Comparison of ENCODE assay signal across 21 mouse cellular contexts in the genomic region with DNA sequence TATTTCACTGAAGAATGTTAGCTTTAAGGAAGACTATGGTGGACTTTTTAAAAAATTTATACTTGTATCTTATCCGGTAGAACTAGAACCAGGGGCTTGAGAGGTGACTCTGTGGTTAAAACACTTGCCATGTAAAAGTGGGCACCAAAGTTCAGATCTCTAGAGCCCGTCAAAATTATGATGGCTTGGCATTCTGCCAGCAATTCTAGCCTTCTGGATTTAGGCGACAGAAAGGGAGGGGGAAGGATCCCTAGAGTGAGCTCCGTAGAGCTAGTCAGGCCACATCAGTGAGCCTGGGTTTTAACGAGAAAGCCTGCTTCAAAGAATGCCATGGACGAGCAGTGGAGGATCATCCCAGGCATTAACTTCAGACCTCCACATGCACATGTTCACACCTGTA.
DNase-seq lines count a peak whose midpoint lies in the region; ATAC-seq and TF ChIP-seq lines count a peak whose summit lies in the region.
"Had no signal": no experiment of that assay in that cellular context is flagged by ENCODE, and none has a peak within 500 bp of the region (broad histone marks: within the 10 kb centered on the region; RNA-seq: fewer than 3 reads in every experiment).

No protein-coding gene starts in this region.

- intact Hi-C loops in left cerebral cortex, postnatal 4 days (cut with DNase I): no loop called here
- intact Hi-C loops in left cerebral cortex, adult 2 months (cut with DNase I): no loop called here

- DNase-seq in cerebellum, adult 9-11 months: peak; percentile 32
- no peak for DNase-seq in frontal cortex, adult 2 months (ENCODE audit: extremely low spot score in 1 of 2, low spot score in 1 of 2)
- DNase-seq in left cerebral cortex, postnatal 4 days: peak; percentile 7
- no peak for DNase-seq in left cerebral cortex, adult 2 months (ENCODE audit: extremely low spot score in 1 of 2, low spot score in 2 of 2)
- DNase-seq in brain, embryonic 14.5 days (ENCODE audit: low read depth): peak; percentile 28
- DNase-seq: adrenal gland, postnatal 14 days; gastrocnemius, postnatal 25 days; kidney, adult 11 months; layer of hippocampus, adult 9-11 months; lung, postnatal 10 days; right cerebral cortex, postnatal 14 days; thymus, adult 2 months; thymus, postnatal 4 days had no signal

- TF ChIP-seq POLR2A in brain, embryonic 14.5 days (IDR thresholded peaks at IDR 0.05; ENCODE audit: borderline replicate concordance, extremely low read depth, insufficient read depth, insufficient read length, poor library complexity, severe bottlenecking): no peak

- ATAC-seq in cerebellum, adult (ENCODE audit: insufficient number of reproducible peaks, low FRiP score, low TSS enrichment): no peak; the same call in 1 of the 2 replicates
- ATAC-seq in frontal cortex, adult (ENCODE audit: low TSS enrichment): peak; percentile 34; the same call in 1 of the 2 replicates

- no peak overlapping the region for H3K4me3 ChIP-seq in left cerebral cortex, adult 2 months
- H3K4me3 ChIP-seq: embryonic facial prominence, embryonic 12.5 days; erythroblast, embryonic 14.5 days; forebrain, embryonic 12.5 days; heart, embryonic 10.5 days; neural tube, embryonic 15.5 days had no signal

- H3K27ac ChIP-seq in left cerebral cortex, adult 2 months: no peak overlapping the region
- H3K27ac ChIP-seq: embryonic facial prominence, embryonic 12.5 days; forebrain, embryonic 12.5 days; heart, embryonic 10.5 days; neural tube, embryonic 15.5 days; stomach, postnatal 0 days had no signal

- TF ChIP-seq CTCF in left cerebral cortex, adult 2 months (IDR thresholded peaks at IDR 0.05): no peak
- no peak for TF ChIP-seq CTCF in brain, embryonic 14.5 days (IDR thresholded peaks at IDR 0.05; ENCODE audit: borderline replicate concordance, extremely low read depth, insufficient read depth, insufficient read length)

Comparison
In these comparisons a context has a peak if more than half of its experiments do, and no peak if none do; other contexts are left out.
1. DNase-seq: peak in cerebellum, adult 9-11 months (single experiment), left cerebral cortex, postnatal 4 days (single experiment) and brain, embryonic 14.5 days (single experiment); none in frontal cortex, adult 2 months (0 of 2) and left cerebral cortex, adult 2 months (0 of 2).